ENCODE assay signal across 18 mouse cellular contexts in genomic region chr11:71357089-71357488, GRCm38 (mm10).
A peak's percentile ranks its signal among the peaks of the same experiment; 100 is the strongest.
DNase-seq lines count a peak whose midpoint lies in the region; TF ChIP-seq lines count a peak whose summit lies in the region.
"Had no signal": no experiment of that assay in that cellular context is flagged by ENCODE, and none has a peak within 500 bp of the region (broad histone marks: within the 10 kb centered on the region; RNA-seq: fewer than 3 reads in every experiment).

No protein-coding gene starts in this region.

- intact Hi-C loops in gastrocnemius, adult 2 months (cut with DNase I), result no loop called here
- intact Hi-C loops in gastrocnemius, postnatal 14 days (cut with DNase I; ENCODE audit: low total_unique reads), result no loop called here
- intact Hi-C loops in left cerebral cortex, adult 2 months (cut with DNase I), result no loop called here
- intact Hi-C loops in left cerebral cortex, postnatal 25 days (cut with DNase I), result no loop called here

- peak; percentile 23; the same call in 1 of the 2 replicates for TF ChIP-seq CTCF in gastrocnemius, adult 2 months (IDR thresholded peaks at IDR 0.05)
- peak; percentile 39 for TF ChIP-seq CTCF in left cerebral cortex, adult 2 months (IDR thresholded peaks at IDR 0.05)

- H3K27ac ChIP-seq in gastrocnemius, adult 2 months, result no peak overlapping the region
- no peak overlapping the region for H3K27ac ChIP-seq in left cerebral cortex, adult 2 months
- H3K27ac ChIP-seq: heart, embryonic 15.5 days; intestine, embryonic 15.5 days; limb, embryonic 15.5 days; midbrain, embryonic 12.5 days had no signal

- peak; percentile 4 for DNase-seq in cerebellum, adult 18-20 months
- no peak for DNase-seq in cerebellum, adult 9-11 months
- DNase-seq in gastrocnemius, adult 2 months, result no peak
- DNase-seq in gastrocnemius, postnatal 14 days, result no peak
- no peak for DNase-seq in left cerebral cortex, adult 2 months (ENCODE audit: extremely low spot score in 1 of 2, low spot score in 2 of 2)
- DNase-seq in left cerebral cortex, postnatal 25 days (ENCODE audit: low spot score in 2 of 2), result no peak
- peak; percentile 25 for DNase-seq in brain, adult 2 months (ENCODE audit: low read depth, low spot score)
- no peak for DNase-seq in adrenal gland, adult 18-20 months (ENCODE audit: low spot score in 2 of 2)
- DNase-seq: adrenal gland, postnatal 25 days; kidney, postnatal 25 days; layer of hippocampus, adult 9-11 months; lung, adult 18-20 months; spleen, adult 18-20 months; thymus, adult 2 months had no signal

- no peak overlapping the region for H3K4me3 ChIP-seq in gastrocnemius, adult 2 months
- no peak overlapping the region for H3K4me3 ChIP-seq in left cerebral cortex, adult 2 months
- H3K4me3 ChIP-seq: heart, embryonic 15.5 days; intestine, embryonic 15.5 days; limb, embryonic 15.5 days; midbrain, embryonic 12.5 days had no signal

Comparison
In these comparisons a context has a peak if more than half of its experiments do, and no peak if none do; other contexts are left out.
1. DNase-seq: peak in cerebellum, adult 18-20 months (2 of 2) and brain, adult 2 months (single experiment); none in cerebellum, adult 9-11 months (single experiment), gastrocnemius, adult 2 months (single experiment), gastrocnemius, postnatal 14 days (single experiment), left cerebral cortex, adult 2 months (0 of 2), left cerebral cortex, postnatal 25 days (0 of 2) and adrenal gland, adult 18-20 months (0 of 2).